Mouse (Mus musculus): ENCODE results near the gene Zbtb5.
A peak's percentile ranks its signal among the peaks of the same experiment; 100 is the strongest.
"Not testable (repeated sequence)": the region's sequence is repeated elsewhere in the genome, so short reads cannot be mapped to it uniquely, and the experiment has no call there.

Gene Zbtb5

DNA sequence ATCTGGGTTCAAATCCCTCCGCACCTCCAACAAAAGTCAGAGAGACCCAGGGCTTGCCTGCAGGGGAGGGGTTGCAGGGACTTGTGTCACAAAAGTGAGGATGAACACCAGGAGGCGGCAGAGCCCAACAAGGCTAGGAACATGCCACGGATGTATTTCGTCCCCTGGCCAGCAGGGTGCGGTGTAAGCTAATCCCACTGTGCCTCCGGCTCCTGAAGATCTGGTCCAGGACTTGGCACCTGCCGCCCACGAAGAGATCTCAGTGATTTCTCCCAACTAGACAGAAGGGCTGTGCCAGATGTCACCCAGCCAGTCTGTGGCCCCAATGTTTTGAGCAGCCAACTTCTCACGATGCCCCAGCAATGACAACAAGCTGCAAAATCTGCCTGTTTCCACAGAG, 38.8 kb downstream of the Zbtb5 start:
- DNase-seq (ENCODE audit: extremely low spot score, low read depth, low spot score): peak; percentile 68

GRCm38 (mm10) chr4:44970612-44971110, 41.6 kb downstream of the Zbtb5 start:
- peak; percentile 70 for DNase-seq (ENCODE audit: extremely low spot score, low read depth, low spot score)

DNA sequence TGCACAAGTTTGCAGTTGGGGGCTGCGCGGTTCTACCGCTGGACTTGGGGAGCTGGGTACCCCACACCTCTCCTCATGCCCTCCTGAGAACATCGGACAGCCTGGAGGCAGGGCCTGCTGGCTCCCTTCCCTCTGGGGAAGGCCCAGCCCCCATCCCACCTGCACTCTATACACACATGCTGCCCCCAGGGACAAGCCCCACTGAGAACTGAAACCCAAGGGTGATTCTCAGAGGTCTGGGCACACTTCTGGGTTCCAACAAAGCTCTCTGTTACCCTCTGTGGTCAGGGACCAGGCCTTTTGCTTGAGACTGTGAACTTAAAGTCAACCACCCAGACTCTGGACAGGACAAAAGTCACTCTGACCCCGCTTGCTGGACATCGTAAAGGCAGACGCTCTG, 42.2 kb downstream of the Zbtb5 start:
- DNase-seq (ENCODE audit: extremely low spot score, low read depth, low spot score): no peak

- DNase-seq (ENCODE audit: extremely low spot score, low read depth, low spot score): no peak
Measured at GRCm38 (mm10) chr4:44967402-44967801, 44.8 kb downstream of the Zbtb5 start.

DNA sequence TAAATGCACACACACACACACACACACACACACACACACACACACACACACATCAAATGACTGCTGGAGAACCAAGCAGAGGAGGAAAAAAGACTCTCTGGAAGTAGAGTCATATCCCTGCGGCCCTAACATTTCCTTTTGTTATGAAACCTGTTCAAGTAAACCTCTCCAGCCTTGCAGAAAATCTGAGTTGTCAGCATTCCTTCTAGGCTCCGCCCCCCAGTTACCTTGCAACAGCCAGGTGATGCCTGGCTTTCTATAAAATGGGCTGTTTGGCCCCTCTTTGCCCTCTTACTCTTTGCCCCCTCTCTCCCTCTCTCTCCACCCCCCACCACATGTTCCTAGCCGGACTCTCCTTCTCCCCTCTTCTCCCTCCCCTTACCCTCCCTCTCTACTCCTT, 46.5 kb downstream of the Zbtb5 start:
- DNase-seq (ENCODE audit: extremely low spot score, low read depth, low spot score): no peak

DNA sequence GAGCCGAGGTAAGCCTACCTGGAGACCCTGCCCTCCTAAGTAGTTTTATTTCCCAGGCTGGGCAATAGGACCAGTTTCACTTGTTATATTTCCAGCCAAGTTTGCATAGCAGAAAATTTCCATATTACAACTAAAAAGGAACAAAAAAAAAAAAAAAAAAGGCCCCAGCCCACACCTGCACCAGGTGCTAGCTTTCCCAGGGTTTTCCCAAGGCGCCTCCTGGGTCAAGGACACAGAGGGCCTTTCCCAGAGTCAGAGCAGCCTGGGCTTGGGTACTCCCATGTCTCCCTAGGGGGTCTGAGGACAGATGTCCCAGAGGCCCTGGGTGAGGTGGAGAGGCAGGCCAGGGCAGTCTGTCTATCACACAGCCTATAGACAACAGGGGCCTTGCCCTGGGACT, 47.0 kb downstream of the Zbtb5 start:
- no peak for DNase-seq (ENCODE audit: extremely low spot score, low read depth, low spot score)

DNA sequence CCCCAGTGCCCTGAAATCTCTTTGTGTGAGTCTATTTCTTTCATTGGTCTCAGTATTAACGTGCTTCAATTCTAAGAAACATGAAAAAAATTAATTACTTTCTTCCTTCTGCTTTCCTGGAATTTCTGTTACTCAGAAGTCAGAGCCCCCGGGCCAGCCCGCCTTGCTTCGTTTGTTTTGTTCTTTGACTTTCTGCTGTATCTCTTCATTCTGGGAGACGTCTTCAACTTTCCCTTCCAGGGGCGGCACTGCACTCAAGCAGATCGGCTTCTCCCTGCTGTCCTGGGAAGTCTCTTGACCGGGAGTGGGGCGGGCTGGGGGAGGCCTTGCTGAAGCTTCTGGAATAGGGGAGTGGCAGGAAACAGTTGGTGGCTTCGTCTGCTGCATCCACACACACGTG, 49.1 kb downstream of the Zbtb5 start:
- no peak for DNase-seq (ENCODE audit: extremely low spot score, low read depth, low spot score)

DNA sequence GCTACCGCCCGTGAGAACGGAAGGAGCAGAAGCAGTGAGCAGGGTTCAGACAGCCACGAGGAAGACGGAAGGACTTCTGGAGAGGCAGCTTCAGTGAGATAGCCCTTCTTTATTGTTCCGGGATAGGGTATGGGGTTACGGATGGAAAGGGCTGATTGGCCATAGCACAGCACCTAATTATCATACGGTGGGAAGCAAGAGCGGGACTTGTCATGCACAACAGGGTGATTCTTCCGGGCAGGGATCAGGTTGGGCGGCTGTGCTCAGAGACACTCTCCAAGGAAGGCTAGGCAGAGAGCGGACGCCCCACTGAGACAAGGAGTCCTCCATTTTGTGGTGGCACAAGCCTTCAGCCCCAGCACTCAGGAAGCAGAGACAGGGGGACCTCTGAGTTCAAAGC, 53.0 kb downstream of the Zbtb5 start:
- DNase-seq (ENCODE audit: extremely low spot score, low read depth, low spot score): no peak

- DNase-seq (ENCODE audit: extremely low spot score, low read depth, low spot score): no peak
Measured at GRCm38 (mm10) chr4:44958776-44959175, 53.4 kb downstream of the Zbtb5 start.

DNA sequence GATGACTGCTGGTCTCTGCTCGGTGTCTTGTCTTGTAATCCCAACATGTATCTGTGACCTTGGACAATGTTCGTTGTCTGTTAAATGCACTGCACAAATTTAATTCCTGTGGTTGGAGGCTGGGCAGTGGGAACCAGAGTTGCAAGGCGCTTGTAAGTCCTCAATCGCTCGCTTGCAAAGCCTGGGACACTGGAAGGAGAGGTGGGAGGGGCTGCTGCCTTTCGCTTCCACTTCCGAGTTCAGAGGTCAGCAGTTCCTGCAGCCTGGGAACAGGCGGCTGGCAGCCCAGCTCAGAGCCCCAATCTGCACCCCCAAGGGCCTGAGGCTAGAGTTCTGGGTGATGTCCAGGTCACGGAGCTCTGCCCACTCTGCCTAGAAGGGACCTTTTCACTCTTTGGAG, 59.2 kb downstream of the Zbtb5 start:
- no peak for DNase-seq (ENCODE audit: extremely low spot score, low read depth, low spot score)

DNA sequence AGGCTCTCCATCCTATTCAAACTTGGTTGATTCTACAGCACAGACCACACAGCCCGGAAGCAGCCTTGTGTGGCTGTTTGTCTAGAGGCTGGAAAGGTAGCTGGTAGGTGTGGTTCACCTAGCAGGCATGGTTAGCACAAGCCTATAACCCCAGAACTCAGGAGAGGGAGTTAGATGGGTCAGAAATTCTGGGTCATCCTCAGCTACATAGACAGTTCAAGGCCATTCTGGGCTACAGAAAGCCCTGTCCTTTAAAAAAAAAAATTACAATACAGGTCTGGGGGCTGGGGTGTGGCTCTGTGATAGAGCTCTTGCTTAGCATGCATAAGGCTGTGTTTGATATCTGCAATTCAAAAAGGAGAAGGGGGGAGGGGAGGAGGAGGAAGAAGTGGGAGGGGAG, 63.9 kb downstream of the Zbtb5 start:
- no peak for DNase-seq (ENCODE audit: extremely low spot score, low read depth, low spot score)

- DNase-seq (ENCODE audit: extremely low spot score, low read depth, low spot score): no peak
Measured at GRCm38 (mm10) chr4:44947464-44947863, 64.7 kb downstream of the Zbtb5 start.

DNA sequence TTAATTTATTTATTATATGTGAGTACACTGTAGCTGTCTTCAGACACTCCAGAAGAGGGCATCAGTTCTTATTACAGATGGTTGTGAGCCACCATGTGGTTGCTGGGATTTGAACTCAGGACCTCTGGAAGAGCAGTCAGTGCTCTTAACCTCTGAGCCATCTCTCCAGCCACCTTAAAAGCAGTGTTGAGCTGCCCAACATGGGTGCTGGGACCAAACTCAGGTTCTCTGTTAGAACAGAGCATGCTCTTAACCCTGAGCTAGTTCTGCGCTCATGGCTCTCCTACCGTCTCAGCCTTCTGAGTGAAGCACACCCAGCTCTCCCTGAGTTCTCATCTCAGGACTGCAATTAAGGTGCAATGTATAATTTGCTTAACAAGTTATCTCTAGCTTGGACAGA, 66.1 kb downstream of the Zbtb5 start:
- not testable (repeated sequence) for DNase-seq (ENCODE audit: extremely low spot score, low read depth, low spot score)

- no peak for DNase-seq (ENCODE audit: extremely low spot score, low read depth, low spot score)
Measured at GRCm38 (mm10) chr4:44944426-44945075, 67.7 kb downstream of the Zbtb5 start.

DNA sequence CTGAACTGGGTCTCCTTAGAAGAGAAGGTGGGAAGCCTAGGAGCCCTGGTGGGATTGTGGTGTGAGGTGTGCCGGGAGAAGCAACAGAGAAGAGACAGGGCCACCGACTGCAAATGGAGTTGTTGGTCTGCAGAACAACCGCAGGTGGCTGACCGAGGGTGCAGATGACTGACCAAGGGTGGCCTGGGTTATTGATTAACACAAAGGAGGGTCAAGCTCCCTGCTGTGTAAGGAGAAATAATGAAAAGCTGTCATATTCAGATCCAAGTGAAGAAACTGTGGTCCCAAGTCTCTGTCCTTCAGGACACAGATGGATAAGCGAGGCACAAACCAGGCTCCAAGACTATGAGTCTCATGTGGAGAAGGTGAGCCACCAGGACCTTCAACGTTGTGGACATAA, 68.7 kb downstream of the Zbtb5 start:
- no peak for DNase-seq (ENCODE audit: extremely low spot score, low read depth, low spot score)

- DNase-seq (ENCODE audit: extremely low spot score, low read depth, low spot score): no peak
Measured at GRCm38 (mm10) chr4:44942237-44942636, 70.0 kb downstream of the Zbtb5 start.

Measured in hindlimb bud, embryonic 11.5 days (tissue).